Mouse (Mus musculus) ovary, postnatal 14 days (tissue): Measurements from ENCODE around the gene Cdhr4.
A peak's percentile ranks its signal among the peaks of the same experiment; 100 is the strongest.

Source experiments
- DNase-seq: peaks from one replicate; pipeline ENCODE4 v3.0.0; 2022; ENCODE audit warnings: low spot score

The Cdhr4 gene

GRCm38 (mm10) chr9:107992197-107992596 is at the start of gene Cdhr4:
TSS of gene Cdhr4 (plus strand) at chr9:107992497.
- DNase-seq = no peak

- DNase-seq = no peak
Observed at GRCm38 (mm10) chr9:107947241-107948194, 44.8 kb upstream of the Cdhr4 start.

- DNase-seq = no peak
Observed at GRCm38 (mm10) chr9:107949184-107949921, 42.9 kb upstream of the Cdhr4 start.

- no peak for DNase-seq
Observed at GRCm38 (mm10) chr9:107949922-107950235, 42.4 kb upstream of the Cdhr4 start, which contains the start of gene Traip. TSS of gene Traip (plus strand) at chr9:107950136.

GRCm38 (mm10) chr9:107950460-107951355 is 41.6 kb upstream of the Cdhr4 start:
- peak; percentile 82 for DNase-seq

- DNase-seq = no peak
Observed at GRCm38 (mm10) chr9:107955613-107956289, 36.5 kb upstream of the Cdhr4 start.

- DNase-seq = no peak
Observed at GRCm38 (mm10) chr9:107957141-107957540, 35.2 kb upstream of the Cdhr4 start.

GRCm38 (mm10) chr9:107959896-107960295 is 32.4 kb upstream of the Cdhr4 start:
- DNase-seq = no peak

GRCm38 (mm10) chr9:107960928-107961327 is 31.4 kb upstream of the Cdhr4 start:
- DNase-seq = no peak

GRCm38 (mm10) chr9:107961351-107961762 is 30.9 kb upstream of the Cdhr4 start:
- DNase-seq = no peak

- no peak for DNase-seq
Observed at GRCm38 (mm10) chr9:107961881-107962280, 30.4 kb upstream of the Cdhr4 start.

- DNase-seq = no peak
Observed at GRCm38 (mm10) chr9:107962916-107963315, 29.4 kb upstream of the Cdhr4 start.

GRCm38 (mm10) chr9:107963700-107964099 is 28.6 kb upstream of the Cdhr4 start:
- DNase-seq = peak; percentile 72

- DNase-seq = no peak
Observed at GRCm38 (mm10) chr9:107964681-107965080, 27.6 kb upstream of the Cdhr4 start.

GRCm38 (mm10) chr9:107966676-107967075 is 25.6 kb upstream of the Cdhr4 start:
- no peak for DNase-seq

- no peak for DNase-seq
Observed at GRCm38 (mm10) chr9:107967437-107967836, 24.9 kb upstream of the Cdhr4 start.

GRCm38 (mm10) chr9:107968531-107968930 is 23.8 kb upstream of the Cdhr4 start:
- no peak for DNase-seq

GRCm38 (mm10) chr9:107970311-107970710 is 22.0 kb upstream of the Cdhr4 start:
- no peak for DNase-seq

GRCm38 (mm10) chr9:107971690-107972541 is 20.4 kb upstream of the Cdhr4 start:
- no peak for DNase-seq

GRCm38 (mm10) chr9:107974491-107975171 is 17.7 kb upstream of the Cdhr4 start:
- DNase-seq = no peak
